Mouse (Mus musculus) MEL (cell line): ENCODE results near the gene Kel.

Source experiments
- CHD1 ChIP-seq: IDR thresholded peaks from 2 replicates; pipeline ENCODE4 v1.6.1; 2012; ENCODE audit warnings: low read depth, mild to moderate bottlenecking, inconsistent platforms, low read length, improper control_type of control experiment
- CTCF ChIP-seq, 3 experiments: IDR thresholded peaks in 2 of 3; conservative IDR thresholded peaks in 1 of 3; 2 replicates each; pipeline ENCODE4 v1.5.1; 2011 to 2012; ENCODE audit warnings: low read length in 3 of 3, low read depth in 2 of 3, mild to moderate bottlenecking in 2 of 3, improper control_type of control experiment in 1 of 3, inconsistent platforms in 1 of 3, mixed read lengths in 1 of 3, moderate library complexity in 1 of 3; ENCODE audit not compliant: control insufficient read depth in 1 of 3, insufficient read depth in 1 of 3, poor library complexity in 1 of 3, severe bottlenecking in 1 of 3
- EP300 ChIP-seq, 2 experiments: IDR thresholded peaks; 2 replicates each; pipeline ENCODE4 v1.6.1; 2011; ENCODE audit warnings: improper control_type of control experiment in 2 of 2, low read length in 2 of 2, low read depth in 1 of 2, mild to moderate bottlenecking in 1 of 2
- HCFC1 ChIP-seq: IDR thresholded peaks from 2 replicates; pipeline ENCODE4 v1.6.1; 2012; ENCODE audit warnings: low read depth, mild to moderate bottlenecking, inconsistent platforms, low read length, improper control_type of control experiment, moderate library complexity
- MAZ ChIP-seq: IDR thresholded peaks from 2 replicates; pipeline ENCODE4 v1.6.1; 2012; ENCODE audit warnings: low read depth, mild to moderate bottlenecking, inconsistent platforms, low read length, improper control_type of control experiment
- MYB ChIP-seq: IDR thresholded peaks from 2 replicates; pipeline ENCODE4 v1.6.1; 2011; ENCODE audit warnings: mild to moderate bottlenecking, low read depth, low read length, improper control_type of control experiment
- NELFE ChIP-seq: IDR thresholded peaks from 2 replicates; pipeline ENCODE4 v1.6.1; 2011; ENCODE audit warnings: low read depth, low read length, improper control_type of control experiment
- POLR2A ChIP-seq, 2 experiments: IDR thresholded peaks; 2 replicates each; pipeline ENCODE4 v1.6.1; 2011 to 2012; ENCODE audit warnings: low read length in 2 of 2, mild to moderate bottlenecking in 2 of 2, control low read depth in 1 of 2, improper control_type of control experiment in 1 of 2, low read depth in 1 of 2, moderate library complexity in 1 of 2; ENCODE audit not compliant: control insufficient read depth in 1 of 2, insufficient read depth in 1 of 2, poor library complexity in 1 of 2
- RAD21 ChIP-seq: IDR thresholded peaks from 2 replicates; pipeline ENCODE4 v1.6.1; 2011; ENCODE audit warnings: mild to moderate bottlenecking, low read depth, low read length, improper control_type of control experiment

- TF ChIP-seq HCFC1 (no peak), CTCF (IDR thresholded peaks at IDR 0.05 in 2 of 3, conservative IDR thresholded peaks at IDR 0.05 in 1 of 3; ENCODE audit: control insufficient read depth in 1 of 3, insufficient read depth in 1 of 3, low read depth in 2 of 3, low read length in 3 of 3, poor library complexity in 1 of 3, severe bottlenecking in 1 of 3) (no peak), NELFE (no peak), EP300 (IDR thresholded peaks at IDR 0.05; ENCODE audit: low read depth in 1 of 2, low read length in 2 of 2) (no peak), MYB (no peak), MAZ (no peak), POLR2A (IDR thresholded peaks at IDR 0.05; ENCODE audit: control insufficient read depth in 1 of 2, insufficient read depth in 1 of 2, low read depth in 1 of 2, low read length in 2 of 2, poor library complexity in 1 of 2) (no peak), CHD1 (no peak), RAD21 (no peak)
Observed at GRCm38 (mm10) chr6:41637927-41638506, 66.1 kb downstream of the Kel start.
